Mouse (Mus musculus): Measurements from ENCODE around the gene Slc47a1. TPM values are rescaled to one million over a fixed set of nuclear protein-coding genes. Genes with fewer than 3 reads are reported as not detected.

The Slc47a1 gene
- polyA plus RNA-seq, 1 experiment from 2014 or later: 9.1 TPM

DNA sequence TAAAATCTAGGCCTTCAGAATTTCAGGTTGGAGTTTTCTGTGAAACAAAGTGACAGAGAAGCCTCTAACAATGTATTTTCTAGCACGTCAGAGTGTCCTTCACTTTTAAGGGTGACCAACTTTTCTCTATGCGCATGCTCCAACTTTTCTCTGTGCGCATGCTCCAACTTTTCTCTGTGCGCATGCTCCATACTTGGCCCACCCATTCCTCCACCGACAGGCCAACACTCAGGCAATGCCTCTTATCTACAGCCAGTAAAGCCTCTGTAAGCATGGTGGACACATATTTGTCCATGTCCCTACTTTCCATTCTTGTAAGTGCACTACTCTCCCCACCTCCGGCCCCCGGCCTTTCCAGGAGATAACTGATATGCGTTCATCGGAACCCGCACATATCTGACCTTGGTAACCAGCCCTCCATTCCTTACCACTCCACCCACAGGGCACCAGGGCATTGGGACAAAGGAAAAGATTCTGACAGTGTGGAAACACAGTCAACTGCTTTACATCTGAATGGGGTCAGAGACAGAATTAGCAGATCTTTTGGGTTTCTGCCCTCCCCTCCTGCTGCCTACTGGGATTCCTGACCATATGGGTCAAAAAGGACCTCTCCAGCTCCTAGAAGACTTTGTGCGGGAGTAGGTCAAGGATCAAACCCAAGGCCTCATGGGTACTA is 16.5 kb downstream of the Slc47a1 start:
- Histone ChIP-seq H3K4me1 (ENCODE audit: control insufficient read depth, insufficient read depth, low read length) (no peaks in the 10 kb centered on the region), H3K9me3 (ENCODE audit: control insufficient read depth, low read length) (no peaks in the 10 kb centered on the region), H3K4me2 (replicated peaks; ENCODE audit: low read depth, low read length) (no peak overlapping the region), H3K27ac (ENCODE audit: low read depth, low read length) (no peak overlapping the region), H3K27me3 (ENCODE audit: control insufficient read depth, insufficient read depth, low read length) (no peaks in the 10 kb centered on the region), H3K36me3 (ENCODE audit: control insufficient read depth, insufficient read depth, low read length) (no peaks in the 10 kb centered on the region), H3K9ac (ENCODE audit: low read depth, low read length) (no peak overlapping the region), H3K4me3 (ENCODE audit: low read length) (no peak overlapping the region)
- 92% methylated on average over 11 of the region's 11 CpGs for WGBS
- ATAC-seq (ENCODE audit: low FRiP score, low TSS enrichment): no peak

DNA sequence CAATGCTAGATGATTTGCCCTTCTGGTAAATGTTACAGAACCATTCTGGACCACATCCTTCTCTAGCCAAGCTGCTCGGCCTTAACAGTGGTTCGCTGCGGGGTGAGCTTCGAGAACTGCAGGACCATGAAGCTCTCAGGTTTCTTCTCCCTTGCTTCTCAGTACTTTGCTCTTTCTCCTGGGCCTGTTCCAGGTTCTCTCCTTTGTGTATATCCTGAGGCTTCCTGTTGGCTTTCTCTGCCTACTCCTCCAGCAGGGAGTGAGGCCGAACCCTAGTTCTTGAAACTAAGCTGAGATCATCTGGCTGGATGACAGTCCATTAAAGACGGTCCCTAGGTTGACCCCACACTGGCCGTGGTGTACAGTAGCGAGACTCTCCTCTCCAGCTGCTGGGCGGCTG is 21.5 kb downstream of the Slc47a1 start:
- no peaks in the 10 kb centered on the region for H3K9me3 ChIP-seq (ENCODE audit: control insufficient read depth, low read length)
- no peak overlapping the region for H3K27ac ChIP-seq (ENCODE audit: low read depth, low read length)
- 62% methylated on average over 9 of the region's 9 CpGs for WGBS
- no peak overlapping the region for H3K4me2 ChIP-seq (replicated peaks; ENCODE audit: low read depth, low read length)
- no peaks in the 10 kb centered on the region for H3K36me3 ChIP-seq (ENCODE audit: control insufficient read depth, insufficient read depth, low read length)
- peaks cover 7% of the 10 kb centered on the region; the same call in 1 of the 2 replicates for H3K4me1 ChIP-seq (ENCODE audit: control insufficient read depth, insufficient read depth, low read length)
- no peak overlapping the region for H3K9ac ChIP-seq (ENCODE audit: low read depth, low read length)
- no peaks in the 10 kb centered on the region for H3K27me3 ChIP-seq (ENCODE audit: control insufficient read depth, insufficient read depth, low read length)
- ATAC-seq (ENCODE audit: low FRiP score, low TSS enrichment): no peak
- H3K4me3 ChIP-seq (ENCODE audit: low read length): no peak overlapping the region

- WGBS: 79% methylated on average over 6 of the region's 6 CpGs
- H3K9me3 ChIP-seq (ENCODE audit: control insufficient read depth, low read length): no peaks in the 10 kb centered on the region
- H3K27me3 ChIP-seq (ENCODE audit: control insufficient read depth, insufficient read depth, low read length): no peaks in the 10 kb centered on the region
- no peak for ATAC-seq (ENCODE audit: low FRiP score, low TSS enrichment)
- H3K4me1 ChIP-seq (ENCODE audit: control insufficient read depth, insufficient read depth, low read length): peaks cover 7% of the 10 kb centered on the region; the same call in 1 of the 2 replicates
- H3K9ac ChIP-seq (ENCODE audit: low read depth, low read length): no peak overlapping the region
- no peak overlapping the region for H3K27ac ChIP-seq (ENCODE audit: low read depth, low read length)
- H3K4me3 ChIP-seq (ENCODE audit: low read length): no peak overlapping the region
- H3K4me2 ChIP-seq (replicated peaks; ENCODE audit: low read depth, low read length): no peak overlapping the region
- no peaks in the 10 kb centered on the region for H3K36me3 ChIP-seq (ENCODE audit: control insufficient read depth, insufficient read depth, low read length)
Observed at GRCm38 (mm10) chr11:61356111-61356510, 22.0 kb downstream of the Slc47a1 start.

GRCm38 (mm10) chr11:61355351-61355750 is 22.8 kb downstream of the Slc47a1 start:
- Histone ChIP-seq H3K4me2 (replicated peaks; ENCODE audit: low read depth, low read length) (no peak overlapping the region), H3K4me1 (ENCODE audit: control insufficient read depth, insufficient read depth, low read length) (peaks cover 7% of the 10 kb centered on the region), H3K9me3 (ENCODE audit: control insufficient read depth, low read length) (no peaks in the 10 kb centered on the region), H3K27me3 (ENCODE audit: control insufficient read depth, insufficient read depth, low read length) (no peaks in the 10 kb centered on the region), H3K9ac (ENCODE audit: low read depth, low read length) (no peak overlapping the region), H3K36me3 (ENCODE audit: control insufficient read depth, insufficient read depth, low read length) (no peaks in the 10 kb centered on the region), H3K4me3 (ENCODE audit: low read length) (no peak overlapping the region), H3K27ac (ENCODE audit: low read depth, low read length) (no peak overlapping the region)
- ATAC-seq (ENCODE audit: low FRiP score, low TSS enrichment): no peak
- 88% methylated on average over 5 of the region's 5 CpGs for WGBS

DNA sequence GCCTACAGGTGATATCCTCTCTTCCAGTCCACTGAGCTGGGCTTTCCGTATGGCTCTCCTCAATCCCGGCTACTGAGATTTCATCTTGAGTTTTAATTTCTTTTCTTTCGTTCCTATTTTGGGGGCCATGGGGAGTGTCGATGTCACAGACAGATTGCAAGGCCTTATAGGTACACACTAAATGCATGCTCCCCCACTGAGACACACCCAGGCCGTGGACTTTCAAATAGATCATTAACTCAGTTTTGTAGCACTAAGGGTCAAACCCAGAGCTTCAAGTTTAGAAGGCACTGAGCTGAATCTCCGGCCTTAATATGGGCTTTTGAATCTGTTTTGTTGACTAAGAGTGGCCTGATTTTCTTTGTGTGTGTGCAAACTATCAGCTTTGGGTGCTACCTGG is 23.8 kb downstream of the Slc47a1 start:
- Histone ChIP-seq H3K4me1 (ENCODE audit: control insufficient read depth, insufficient read depth, low read length) (peaks cover 7% of the 10 kb centered on the region), H3K4me2 (replicated peaks; ENCODE audit: low read depth, low read length) (no peak overlapping the region), H3K9me3 (ENCODE audit: control insufficient read depth, low read length) (no peaks in the 10 kb centered on the region), H3K36me3 (ENCODE audit: control insufficient read depth, insufficient read depth, low read length) (no peaks in the 10 kb centered on the region), H3K27me3 (ENCODE audit: control insufficient read depth, insufficient read depth, low read length) (no peaks in the 10 kb centered on the region), H3K4me3 (ENCODE audit: low read length) (no peak overlapping the region), H3K27ac (ENCODE audit: low read depth, low read length) (no peak overlapping the region), H3K9ac (ENCODE audit: low read depth, low read length) (no peak overlapping the region)
- 58% methylated on average over 6 of the region's 6 CpGs for WGBS
- ATAC-seq (ENCODE audit: low FRiP score, low TSS enrichment): no peak

DNA sequence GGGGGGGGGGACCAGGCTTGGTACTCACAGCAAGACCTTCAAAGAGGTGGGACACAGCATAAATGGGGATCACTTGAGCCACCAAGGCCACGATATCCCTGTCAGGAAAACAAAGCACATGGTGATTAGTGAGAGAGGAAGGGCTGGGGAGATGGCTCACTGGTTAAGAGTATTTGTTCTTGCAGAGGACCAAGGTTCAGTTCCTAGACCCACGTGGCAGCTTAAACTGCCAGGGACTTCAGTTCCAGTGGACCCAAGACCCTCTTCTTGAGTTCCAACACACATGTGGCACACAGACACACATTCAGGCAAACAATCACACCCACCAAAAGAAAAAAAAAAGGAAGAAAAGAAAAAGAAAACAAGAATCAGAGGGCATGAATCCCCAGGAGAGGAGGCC is 25.1 kb downstream of the Slc47a1 start:
- 82% methylated on average over 2 of the region's 2 CpGs for WGBS
- Histone ChIP-seq H3K27me3 (ENCODE audit: control insufficient read depth, insufficient read depth, low read length) (0 out of 2 replicates have a peak, but pooled peaks cover 3% of the 10 kb centered on the region), H3K9me3 (ENCODE audit: control insufficient read depth, low read length) (no peaks in the 10 kb centered on the region), H3K27ac (ENCODE audit: low read depth, low read length) (no peak overlapping the region), H3K4me2 (replicated peaks; ENCODE audit: low read depth, low read length) (no peak overlapping the region), H3K4me3 (ENCODE audit: low read length) (no peak overlapping the region), H3K9ac (ENCODE audit: low read depth, low read length) (no peak overlapping the region), H3K36me3 (ENCODE audit: control insufficient read depth, insufficient read depth, low read length) (no peaks in the 10 kb centered on the region), H3K4me1 (ENCODE audit: control insufficient read depth, insufficient read depth, low read length) (peaks cover 7% of the 10 kb centered on the region)
- no peak for ATAC-seq (ENCODE audit: low FRiP score, low TSS enrichment)

DNA sequence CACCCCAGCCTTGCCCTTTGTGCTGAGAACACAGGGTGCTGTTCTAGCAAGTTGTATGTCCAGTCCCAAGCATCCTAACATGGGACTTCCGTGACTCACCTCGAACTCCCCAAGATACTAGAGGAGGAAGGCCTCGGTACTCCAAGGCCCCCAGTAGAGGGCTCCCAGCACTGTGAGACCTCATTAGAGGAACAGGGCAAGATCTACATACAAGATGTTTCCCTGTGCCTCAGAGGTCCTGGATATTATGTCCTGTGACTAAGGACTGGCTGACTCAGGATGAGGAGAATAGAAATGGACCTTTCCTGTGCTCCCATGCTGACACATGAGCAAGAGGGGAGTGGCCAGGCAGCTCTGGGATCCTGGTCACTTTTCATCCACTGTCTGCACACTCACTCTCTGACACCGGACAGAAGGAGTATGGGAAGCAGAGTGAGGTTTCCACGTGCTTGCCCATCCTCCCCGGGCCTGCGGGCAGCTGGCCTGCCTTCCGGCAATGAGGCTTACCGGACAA is 25.9 kb downstream of the Slc47a1 start:
- peaks cover 7% of the 10 kb centered on the region for H3K4me1 ChIP-seq (ENCODE audit: control insufficient read depth, insufficient read depth, low read length)
- H3K4me3 ChIP-seq (ENCODE audit: low read length): no peak overlapping the region
- WGBS: 67% methylated on average over 9 of the region's 9 CpGs
- 0 out of 2 replicates have a peak, but pooled peaks cover 3% of the 10 kb centered on the region for H3K27me3 ChIP-seq (ENCODE audit: control insufficient read depth, insufficient read depth, low read length)
- H3K36me3 ChIP-seq (ENCODE audit: control insufficient read depth, insufficient read depth, low read length): no peaks in the 10 kb centered on the region
- no peak for ATAC-seq (ENCODE audit: low FRiP score, low TSS enrichment)
- no peaks in the 10 kb centered on the region for H3K9me3 ChIP-seq (ENCODE audit: control insufficient read depth, low read length)
- H3K27ac ChIP-seq (ENCODE audit: low read depth, low read length): no peak overlapping the region
- no peak overlapping the region for H3K9ac ChIP-seq (ENCODE audit: low read depth, low read length)
- no peak overlapping the region for H3K4me2 ChIP-seq (replicated peaks; ENCODE audit: low read depth, low read length)

DNA sequence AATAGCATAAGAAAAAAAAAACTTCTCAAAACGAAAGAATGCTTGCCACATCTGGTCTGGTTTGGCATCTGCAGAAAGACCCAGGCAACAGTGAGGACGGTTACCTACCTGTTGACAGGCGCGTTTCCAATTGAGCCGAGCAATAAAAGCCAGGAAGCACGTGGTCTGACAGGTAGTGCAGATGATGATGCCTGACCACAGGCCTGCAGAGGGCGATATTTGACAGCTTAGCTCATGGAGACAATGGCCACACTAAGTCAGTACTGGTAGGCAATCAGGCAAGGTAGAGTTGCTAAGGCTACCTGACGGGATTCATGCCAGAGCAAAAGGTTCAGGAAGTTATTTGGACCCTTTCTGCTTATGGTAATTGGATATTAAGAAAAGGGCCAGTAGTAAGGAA is 28.8 kb downstream of the Slc47a1 start:
- H3K4me1 ChIP-seq (ENCODE audit: control insufficient read depth, insufficient read depth, low read length): peaks cover 2% of the 10 kb centered on the region
- 7% methylated on average over 8 of the region's 8 CpGs for WGBS
- no peaks in the 10 kb centered on the region for H3K36me3 ChIP-seq (ENCODE audit: control insufficient read depth, insufficient read depth, low read length)
- H3K4me2 ChIP-seq (replicated peaks; ENCODE audit: low read depth, low read length): no peak overlapping the region
- peak; percentile 71; the same call in 1 of the 2 replicates for ATAC-seq (ENCODE audit: low FRiP score, low TSS enrichment)
- no peak overlapping the region for H3K27ac ChIP-seq (ENCODE audit: low read depth, low read length)
- no peaks in the 10 kb centered on the region for H3K9me3 ChIP-seq (ENCODE audit: control insufficient read depth, low read length)
- no peak overlapping the region for H3K4me3 ChIP-seq (ENCODE audit: low read length)
- H3K9ac ChIP-seq (ENCODE audit: low read depth, low read length): no peak overlapping the region
- H3K27me3 ChIP-seq (ENCODE audit: control insufficient read depth, insufficient read depth, low read length): peaks cover 6% of the 10 kb centered on the region; the same call in 1 of the 2 replicates

DNA sequence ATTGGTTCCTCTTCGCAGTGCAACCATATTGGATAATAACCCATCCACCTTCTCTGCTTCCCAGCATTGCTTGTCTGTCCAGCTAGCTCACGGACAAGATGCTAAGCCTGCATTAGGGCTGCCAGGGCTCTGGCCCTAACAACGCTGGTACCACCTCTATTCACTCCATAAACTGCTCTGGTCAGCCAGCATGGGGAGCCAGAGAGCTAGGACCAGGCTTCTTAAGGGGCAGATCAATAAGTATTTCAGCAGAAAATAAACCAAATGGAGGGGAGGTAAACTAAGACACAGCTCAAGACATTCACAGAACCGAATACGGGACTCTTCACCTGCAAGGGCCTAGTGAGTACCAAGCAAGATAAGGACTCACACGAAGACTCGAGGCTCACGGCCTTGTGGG is 32.0 kb downstream of the Slc47a1 start:
- H3K9ac ChIP-seq (ENCODE audit: low read depth, low read length): no peak overlapping the region
- ATAC-seq (ENCODE audit: low FRiP score, low TSS enrichment): no peak
- H3K4me3 ChIP-seq (ENCODE audit: low read length): no peak overlapping the region
- no peaks in the 10 kb centered on the region for H3K9me3 ChIP-seq (ENCODE audit: control insufficient read depth, low read length)
- H3K27me3 ChIP-seq (ENCODE audit: control insufficient read depth, insufficient read depth, low read length): peaks cover 19% of the 10 kb centered on the region
- peaks cover 4% of the 10 kb centered on the region; the same call in 1 of the 2 replicates for H3K4me1 ChIP-seq (ENCODE audit: control insufficient read depth, insufficient read depth, low read length)
- 66% methylated on average over 8 of the region's 8 CpGs for WGBS
- H3K4me2 ChIP-seq (replicated peaks; ENCODE audit: low read depth, low read length): no peak overlapping the region
- H3K27ac ChIP-seq (ENCODE audit: low read depth, low read length): no peak overlapping the region
- no peaks in the 10 kb centered on the region for H3K36me3 ChIP-seq (ENCODE audit: control insufficient read depth, insufficient read depth, low read length)

All from kidney, embryonic 14.5 days (tissue).